In the genomic region with DNA sequence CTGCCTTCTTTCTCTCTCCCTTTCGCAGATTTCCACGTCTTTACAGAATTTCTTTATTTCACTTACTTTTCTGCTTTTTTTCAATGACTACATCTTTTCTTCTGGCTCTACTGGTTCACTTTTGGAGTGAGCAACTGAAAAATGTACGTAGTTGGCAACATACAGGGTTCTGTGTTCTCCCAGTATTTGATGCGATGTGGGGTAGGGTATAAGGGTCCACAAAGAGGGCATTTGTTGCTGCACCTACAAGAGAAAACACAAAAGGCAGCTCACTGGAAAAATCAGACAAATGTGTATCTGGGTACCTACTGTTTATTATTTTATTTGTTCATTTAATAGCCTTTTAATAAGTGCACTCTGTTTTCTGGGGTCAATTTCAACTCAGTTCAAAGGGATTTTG, we compare ENCODE assay signal across 22 mouse cellular contexts.
"Had no signal": no experiment of that assay in that cellular context is flagged by ENCODE, and none has a peak within 500 bp of the region (broad histone marks: within the 10 kb centered on the region; RNA-seq: fewer than 3 reads in every experiment).

No protein-coding gene starts in this region.

- H3K4me2 ChIP-seq: intestine, embryonic 15.5 days; limb, embryonic 15.5 days; liver, embryonic 11.5 days; liver, embryonic 15.5 days; lung, embryonic 15.5 days; midbrain, embryonic 13.5 days; neural tube, embryonic 13.5 days had no signal

- H3K36me3 ChIP-seq: intestine, embryonic 15.5 days; limb, embryonic 15.5 days; liver, embryonic 15.5 days; lung, embryonic 15.5 days; midbrain, embryonic 10.5 days; midbrain, embryonic 13.5 days; neural tube, embryonic 13.5 days had no signal

- H3K9me3 ChIP-seq: intestine, embryonic 15.5 days; limb, embryonic 15.5 days; liver, embryonic 15.5 days; lung, embryonic 15.5 days; midbrain, embryonic 10.5 days; midbrain, embryonic 13.5 days; neural tube, embryonic 13.5 days had no signal

- DNase-seq: kidney, adult 2 months; kidney, postnatal 36 days; layer of hippocampus, postnatal 36 days; lung, adult 18-20 months; lung, postnatal 10 days; lung, postnatal 36 days; retina, postnatal 1 day; right cerebral cortex, postnatal 25 days; spleen, adult 18-20 months; thymus, postnatal 25 days had no signal

- H3K9ac ChIP-seq: intestine, embryonic 15.5 days; limb, embryonic 15.5 days; liver, embryonic 15.5 days; lung, embryonic 15.5 days; midbrain, embryonic 13.5 days; neural tube, embryonic 13.5 days had no signal

- ATAC-seq: intestine, embryonic 15.5 days; midbrain, embryonic 13.5 days; midbrain, embryonic 16.5 days had no signal

- H3K4me3 ChIP-seq: intestine, embryonic 15.5 days; left cerebral cortex, adult 2 months; limb, embryonic 15.5 days; liver, embryonic 15.5 days; lung, embryonic 15.5 days; megakaryocyte, embryonic 14.5 days; midbrain, embryonic 10.5 days; midbrain, embryonic 13.5 days; myocyte; neural tube, embryonic 13.5 days had no signal

- H3K27ac ChIP-seq: intestine, embryonic 15.5 days; left cerebral cortex, adult 2 months; limb, embryonic 15.5 days; liver, embryonic 15.5 days; lung, embryonic 15.5 days; midbrain, embryonic 10.5 days; midbrain, embryonic 13.5 days; neural tube, embryonic 13.5 days had no signal
